Mouse (Mus musculus): ENCODE data around the gene Pank4.

The Pank4 gene

GRCm38 (mm10) chr4:154963901-154964580 lies at the start of gene Pank4:
Gene Pank4 (plus strand): TSS chr4:154964123.
- peak; percentile 87 for DNase-seq (ENCODE audit: low read depth, low spot score)

DNA sequence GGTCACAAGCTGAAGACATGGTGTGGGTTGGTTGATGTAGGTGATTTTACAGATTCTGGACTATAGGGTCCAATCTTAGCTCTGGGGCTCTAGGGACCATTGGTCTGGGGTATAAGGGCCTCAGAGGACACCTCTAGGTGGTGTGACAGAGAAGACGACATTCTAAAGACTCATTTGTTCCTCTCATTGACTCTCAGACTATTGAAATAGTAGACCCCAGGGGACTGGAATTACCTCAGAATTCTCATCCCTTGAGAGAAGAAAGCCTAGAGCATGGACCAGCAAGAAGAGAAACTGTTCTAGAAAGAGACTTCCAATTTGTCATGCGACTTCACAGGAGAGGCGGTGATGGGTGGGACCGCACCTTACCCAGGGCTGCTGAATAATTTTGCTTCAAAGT lies 49.7 kb upstream of the Pank4 start:
- no peak for DNase-seq (ENCODE audit: low read depth, low spot score)

DNA sequence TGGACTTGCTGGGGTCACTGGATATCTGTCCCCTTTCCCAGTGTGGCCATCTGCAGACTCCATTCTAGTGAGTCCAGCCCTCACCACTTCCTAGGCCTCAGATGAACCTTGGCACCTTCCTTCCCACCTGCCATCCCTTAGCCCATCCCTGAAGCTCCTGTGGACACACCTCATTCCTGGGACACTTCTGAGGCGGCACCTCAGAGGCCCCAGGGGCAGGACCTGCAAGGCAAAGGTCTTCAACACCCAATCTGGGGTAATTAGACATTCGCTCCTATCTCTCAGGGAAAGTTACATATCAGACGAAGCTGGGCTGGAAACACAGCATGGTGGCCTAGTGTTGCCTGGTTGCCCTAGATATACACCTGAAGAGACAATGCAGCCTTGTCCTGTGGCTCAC lies 49.2 kb upstream of the Pank4 start:
- DNase-seq (ENCODE audit: low read depth, low spot score), result no peak

DNA sequence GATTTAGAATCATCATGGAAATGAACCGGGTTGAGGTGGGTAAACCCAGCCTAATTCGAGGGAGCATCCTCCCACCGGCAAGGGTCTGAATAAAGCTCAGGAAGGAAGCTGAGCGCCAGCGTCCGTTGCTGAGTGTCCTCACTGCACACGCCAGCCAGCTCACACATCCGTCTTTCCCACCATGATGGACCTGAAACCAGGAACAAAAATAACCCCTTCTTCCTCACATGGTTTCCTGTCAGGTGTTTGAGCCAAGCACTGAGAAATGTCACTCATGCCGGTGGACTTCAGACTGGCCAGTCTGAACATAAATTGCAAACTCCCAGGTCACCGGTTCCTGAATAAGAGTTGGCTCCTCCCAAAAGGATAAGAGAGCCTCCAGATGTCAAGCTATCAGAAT lies 48.6 kb upstream of the Pank4 start:
- no peak for DNase-seq (ENCODE audit: low read depth, low spot score)

DNA sequence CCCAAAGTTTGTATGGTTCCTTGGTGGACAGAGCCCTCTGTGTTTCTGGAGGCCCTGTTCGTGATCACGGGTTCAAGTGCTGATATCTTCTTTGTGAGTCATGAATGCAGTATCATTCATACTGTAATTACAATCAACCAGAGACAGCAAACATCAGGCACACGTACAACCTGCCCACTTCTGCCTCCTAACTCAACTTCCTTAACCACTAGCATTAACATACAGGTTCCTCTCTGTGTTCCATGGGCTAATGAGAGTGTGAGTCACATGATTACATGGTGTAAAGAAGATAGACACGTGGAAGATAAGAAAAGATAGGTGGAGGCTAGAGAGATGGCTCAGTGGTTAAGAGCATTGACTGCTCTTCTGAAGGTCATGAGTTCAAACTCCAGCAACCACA lies 47.3 kb upstream of the Pank4 start:
- no peak for DNase-seq (ENCODE audit: low read depth, low spot score)

DNA sequence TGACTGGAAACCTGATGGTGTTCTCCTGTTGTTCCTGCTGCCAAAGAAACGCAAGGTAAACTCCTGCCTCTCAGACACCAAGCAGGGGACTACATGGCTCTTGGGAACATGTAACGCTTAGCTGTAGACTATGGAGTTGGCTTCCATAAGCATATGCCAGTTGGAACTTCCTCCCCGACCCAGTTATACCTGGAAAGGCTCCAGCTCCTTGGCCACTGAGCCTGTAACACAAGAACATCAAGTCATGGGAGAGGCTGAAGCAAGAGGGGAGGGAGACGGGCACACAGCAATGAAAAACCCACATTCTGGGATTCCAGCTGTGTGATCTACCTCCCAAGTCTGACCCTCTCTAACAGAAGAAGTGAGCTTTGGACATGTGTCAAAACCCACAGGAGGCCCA lies 41.6 kb upstream of the Pank4 start:
- DNase-seq (ENCODE audit: low read depth, low spot score), result no peak

DNA sequence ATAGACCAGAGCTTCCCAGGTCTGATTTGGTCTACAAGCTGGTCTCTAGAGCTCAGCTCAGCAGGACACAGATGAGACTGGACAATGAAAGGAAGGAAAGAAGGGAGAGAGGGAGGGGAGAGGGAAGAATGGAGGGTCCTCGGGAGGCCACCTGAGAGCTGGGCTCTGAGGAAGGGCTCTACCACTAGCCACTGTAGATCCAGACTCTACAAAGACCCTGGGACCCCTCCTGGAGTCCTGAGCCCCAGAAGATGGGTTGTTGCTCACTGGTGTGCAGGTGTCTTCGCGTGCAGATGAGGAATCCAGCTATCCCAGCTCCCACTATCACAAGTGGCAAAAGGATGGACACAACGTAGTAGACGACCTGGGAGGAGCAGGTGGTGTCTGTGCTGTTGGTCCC lies 41.0 kb upstream of the Pank4 start:
- DNase-seq (ENCODE audit: low read depth, low spot score), result no peak

DNA sequence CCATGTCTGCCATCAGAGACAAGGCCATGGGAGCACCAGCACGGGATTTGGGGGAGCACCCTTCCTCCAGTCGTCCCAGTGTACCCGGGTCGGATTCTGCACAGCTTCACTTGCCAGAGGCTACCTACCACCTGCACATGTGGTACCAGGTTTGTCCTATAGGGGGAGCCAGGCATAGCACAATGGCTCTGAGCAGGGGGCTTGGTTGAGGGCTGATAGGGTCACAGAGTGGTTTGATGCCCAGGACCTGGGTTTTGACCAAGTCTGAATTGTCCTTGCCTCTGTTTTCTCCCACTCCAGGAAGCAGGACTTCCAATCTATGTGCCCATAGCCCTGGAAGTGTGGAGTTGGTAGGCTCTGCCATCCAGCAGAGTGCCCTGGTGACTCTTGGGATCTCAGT lies 38.5 kb upstream of the Pank4 start:
- DNase-seq (ENCODE audit: low read depth, low spot score), result no peak

DNA sequence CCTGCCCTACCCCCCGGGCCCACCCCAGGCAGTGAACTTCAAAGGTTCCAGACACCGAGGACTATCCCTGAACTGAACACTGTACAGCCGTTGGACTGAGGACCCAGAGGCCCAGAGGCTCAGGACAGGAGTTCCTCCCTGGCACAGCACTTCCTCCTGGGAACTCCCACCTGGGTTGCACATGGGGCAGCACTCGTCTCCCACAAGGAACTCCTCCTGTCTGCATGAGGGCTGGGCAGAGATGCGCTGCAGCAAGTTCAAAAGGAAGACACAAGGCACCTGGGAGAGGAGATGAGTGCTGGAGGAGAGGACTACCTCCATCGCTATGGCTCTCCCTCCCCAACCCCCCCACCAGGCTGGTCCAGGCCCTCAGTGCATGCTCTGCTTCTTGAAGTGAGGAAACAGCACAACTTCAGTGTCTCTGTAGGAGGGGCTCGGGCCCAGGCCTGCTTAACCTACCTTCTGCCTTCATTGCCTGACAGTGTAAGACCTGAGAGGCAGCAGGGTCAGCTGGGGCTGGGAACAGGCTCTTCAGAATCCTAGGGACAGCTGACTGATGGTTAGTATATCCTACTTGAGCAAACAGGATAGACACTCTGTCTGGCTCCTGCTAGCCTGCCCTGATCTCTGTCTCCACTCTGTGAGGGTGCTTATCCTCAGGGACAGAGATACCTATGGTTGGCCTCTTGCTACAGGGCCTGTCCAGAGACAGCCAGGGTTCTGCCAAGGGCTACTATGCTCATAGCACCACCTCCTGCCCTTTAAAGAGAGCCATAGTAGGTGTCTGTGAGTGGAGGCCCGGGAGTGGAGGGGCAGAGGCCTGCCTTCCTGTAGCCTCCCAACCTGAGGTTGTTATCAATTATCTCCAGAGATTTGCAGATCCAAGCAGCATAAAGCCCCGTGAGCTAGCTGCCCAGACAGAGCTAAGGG lies 36.7 kb upstream of the Pank4 start:
- DNase-seq (ENCODE audit: low read depth, low spot score), result no peak

GRCm38 (mm10) chr4:154927899-154928337 lies 36.0 kb upstream of the Pank4 start:
- peak; percentile 56 for DNase-seq (ENCODE audit: low read depth, low spot score)

GRCm38 (mm10) chr4:154928395-154929087 lies 35.4 kb upstream of the Pank4 start, which contains the start of gene Tnfrsf14:
Gene Tnfrsf14 (minus strand): TSS chr4:154928563.
- DNase-seq (ENCODE audit: low read depth, low spot score), result no peak

GRCm38 (mm10) chr4:154929088-154929660 lies 34.7 kb upstream of the Pank4 start:
- DNase-seq (ENCODE audit: low read depth, low spot score), result no peak

DNA sequence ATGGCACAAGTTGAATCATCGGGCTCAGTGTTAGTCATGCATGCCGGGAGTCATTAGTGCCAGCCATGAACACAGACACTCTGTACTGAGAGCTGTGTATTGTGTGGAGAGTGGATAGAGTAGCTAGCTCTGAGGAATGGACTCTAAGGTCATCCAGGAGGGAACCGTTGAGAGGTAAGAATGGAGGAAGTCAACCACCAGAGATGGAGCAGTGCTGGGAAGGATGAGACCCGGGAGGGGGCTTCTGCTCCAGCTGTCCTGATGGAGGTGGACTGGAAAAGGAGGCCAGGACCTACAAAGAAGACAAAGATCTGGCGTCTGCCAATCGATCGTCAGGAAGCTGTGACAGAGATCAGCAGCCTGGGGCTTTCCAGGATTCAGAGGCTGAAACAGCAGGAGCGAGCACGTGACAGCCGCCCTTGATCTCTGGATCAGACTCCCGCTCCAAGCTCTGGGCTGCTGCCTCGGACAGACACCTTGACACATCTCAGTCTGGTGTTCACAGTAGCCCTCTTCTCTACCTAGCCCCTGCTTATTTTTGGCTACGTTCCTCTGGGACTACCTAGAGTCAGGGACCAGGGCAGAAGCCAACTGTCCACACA lies 30.5 kb upstream of the Pank4 start:
- no peak for DNase-seq (ENCODE audit: low read depth, low spot score)

GRCm38 (mm10) chr4:154934800-154935199 lies 29.1 kb upstream of the Pank4 start:
- DNase-seq (ENCODE audit: low read depth, low spot score), result no peak

- no peak for DNase-seq (ENCODE audit: low read depth, low spot score)
These were observed 28.1 kb upstream of the Pank4 start for GRCm38 (mm10) chr4:154935788-154936187.

- no peak for DNase-seq (ENCODE audit: low read depth, low spot score)
These were observed 27.2 kb upstream of the Pank4 start for GRCm38 (mm10) chr4:154936542-154937255.

GRCm38 (mm10) chr4:154937746-154938145 lies 26.2 kb upstream of the Pank4 start:
- no peak for DNase-seq (ENCODE audit: low read depth, low spot score)

DNA sequence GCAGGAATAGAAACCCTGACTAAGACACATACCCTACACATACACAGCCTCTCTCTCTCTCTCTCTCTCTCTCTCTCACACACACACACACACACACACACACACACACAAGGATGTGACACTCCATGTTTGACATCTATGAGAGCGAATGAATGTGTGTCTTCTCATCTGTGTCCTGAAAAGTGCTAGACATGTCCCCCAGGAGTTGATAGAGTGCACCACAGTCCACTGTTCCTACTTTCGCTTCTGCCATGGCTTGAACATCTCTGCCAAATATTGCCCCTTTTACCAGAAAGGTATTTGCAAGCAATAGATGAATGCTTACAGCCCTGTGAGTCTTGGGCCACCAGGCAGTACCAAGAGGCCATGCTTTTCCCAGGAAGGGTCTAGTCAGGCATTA lies 23.8 kb upstream of the Pank4 start:
- DNase-seq (ENCODE audit: low read depth, low spot score), result no peak

GRCm38 (mm10) chr4:154941831-154942230 lies 22.1 kb upstream of the Pank4 start:
- DNase-seq (ENCODE audit: low read depth, low spot score), result no peak

- no peak for DNase-seq (ENCODE audit: low read depth, low spot score)
These were observed 21.1 kb upstream of the Pank4 start for GRCm38 (mm10) chr4:154942632-154943322.

All from 3T3-L1 (cell line).